Mouse (Mus musculus) erythroblast, embryonic 14.5 days (primary cell): Measurements from ENCODE around the gene Myo9b.

Source experiments
- GATA1 ChIP-seq: IDR thresholded peaks from 2 replicates; pipeline ENCODE4 v1.6.1; 2012; ENCODE audit warnings: low read length, inconsistent platforms, mixed read lengths
- TAL1 ChIP-seq: IDR thresholded peaks from 3 replicates; pipeline ENCODE4 v1.6.1; 2012; ENCODE audit warnings: low read length, inconsistent platforms, mixed read lengths

- TF ChIP-seq GATA1, result no peak
- TF ChIP-seq TAL1, result no peak
These were observed 78.6 kb downstream of the Myo9b start for GRCm38 (mm10) chr8:71351117-71351516.
